Mouse (Mus musculus): Measurements from ENCODE around the gene Fam47c. TPM values are rescaled to one million over a fixed set of nuclear protein-coding genes. Genes with fewer than 3 reads are reported as not detected.

Fam47c gene
- not detected for total RNA-seq (2021)
- long read RNA-seq: 0 reads

- DNase-seq (ENCODE audit: low spot score in 2 of 2): no peak
Observed at GRCm38 (mm10) chrX:78737463-78737862, at the start of gene Fam47c. TSS of gene Fam47c (plus strand) at chrX:78737763.

- no peak for DNase-seq (ENCODE audit: low spot score in 2 of 2)
Observed at GRCm38 (mm10) chrX:78769408-78769807, 31.8 kb downstream of the Fam47c start.

GRCm38 (mm10) chrX:78777078-78777477 is 39.5 kb downstream of the Fam47c start:
- DNase-seq (ENCODE audit: low spot score in 2 of 2): no peak

Other genes starting within 250 kb of the Fam47c start
- gene Prrg1, start 153.9 kb upstream of the Fam47c start, total RNA-seq (2021): 1 to 10 TPM; 3.7 to 6.9 TPM